Mouse (Mus musculus): ENCODE measurements around the gene Chga.
A peak's percentile ranks its signal among the peaks of the same experiment; 100 is the strongest.

Gene Chga

DNA sequence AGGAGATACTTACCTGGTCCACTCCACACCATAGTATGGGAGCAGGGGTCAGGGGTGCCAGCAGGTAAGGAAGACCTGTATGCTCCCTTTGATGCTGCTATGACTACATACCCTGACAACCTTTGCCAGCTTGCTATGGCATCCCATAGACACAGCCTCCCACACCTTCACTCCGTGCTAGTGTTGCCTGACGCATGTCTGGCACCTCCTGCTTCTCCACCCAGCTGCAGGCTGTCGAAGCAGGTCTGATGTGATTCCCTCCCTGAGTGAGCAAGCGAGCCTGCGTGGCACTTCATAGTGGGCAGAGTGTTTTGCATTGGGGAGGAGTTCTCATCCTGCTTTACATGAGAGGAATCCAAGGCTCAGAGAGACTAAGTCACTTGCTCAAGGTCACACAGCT, 2.6 kb downstream of the Chga start:
- DNase-seq (ENCODE audit: low read depth), result no peak

GRCm38 (mm10) chr12:102565086-102565485, 10.3 kb downstream of the Chga start:
- DNase-seq (ENCODE audit: low read depth), result no peak

DNA sequence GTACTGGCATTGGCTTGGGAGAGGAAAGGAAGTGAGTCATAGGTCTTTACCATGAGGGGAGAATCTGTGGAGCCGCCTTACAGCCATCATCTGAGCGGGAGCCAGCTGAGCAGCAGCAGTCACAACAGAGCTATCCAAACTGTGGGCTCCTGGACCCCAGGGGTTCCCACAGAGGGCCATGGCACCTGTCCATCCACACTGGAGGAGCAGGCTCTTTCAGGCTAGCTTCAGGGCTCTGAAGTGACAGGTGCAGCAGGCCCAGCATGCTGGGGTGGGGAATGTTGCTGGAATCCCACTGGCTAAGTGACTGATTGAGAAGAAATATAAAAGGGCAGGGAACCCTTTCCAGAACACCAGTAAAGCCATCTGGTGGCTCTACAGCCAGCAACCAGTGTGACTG, 12.2 kb downstream of the Chga start:
- DNase-seq (ENCODE audit: low read depth), result peak; percentile 44

- no peak for DNase-seq (ENCODE audit: low read depth)
Observed at GRCm38 (mm10) chr12:102568219-102568618, 13.4 kb downstream of the Chga start.

DNA sequence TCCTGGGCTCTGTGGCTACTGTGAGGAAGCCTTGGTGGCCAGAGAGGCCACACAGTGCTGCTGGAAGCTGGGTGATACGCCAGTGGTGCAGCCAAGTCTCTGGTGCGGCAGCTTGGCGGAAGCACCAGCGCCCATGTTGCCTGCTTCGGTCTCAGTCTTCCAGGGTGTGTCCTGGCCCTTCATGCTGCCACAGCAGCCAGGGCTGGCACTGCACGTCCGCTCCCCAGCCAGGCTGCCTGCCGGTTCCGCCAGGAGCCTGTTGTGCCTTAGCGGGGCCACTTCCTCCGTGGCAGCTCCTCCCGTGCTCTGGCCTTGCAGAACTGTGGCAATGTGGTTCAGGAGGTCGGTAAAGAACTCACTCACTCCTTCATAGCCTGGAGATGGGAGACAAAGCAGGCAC, 15.3 kb downstream of the Chga start:
- no peak for DNase-seq (ENCODE audit: low read depth)

DNA sequence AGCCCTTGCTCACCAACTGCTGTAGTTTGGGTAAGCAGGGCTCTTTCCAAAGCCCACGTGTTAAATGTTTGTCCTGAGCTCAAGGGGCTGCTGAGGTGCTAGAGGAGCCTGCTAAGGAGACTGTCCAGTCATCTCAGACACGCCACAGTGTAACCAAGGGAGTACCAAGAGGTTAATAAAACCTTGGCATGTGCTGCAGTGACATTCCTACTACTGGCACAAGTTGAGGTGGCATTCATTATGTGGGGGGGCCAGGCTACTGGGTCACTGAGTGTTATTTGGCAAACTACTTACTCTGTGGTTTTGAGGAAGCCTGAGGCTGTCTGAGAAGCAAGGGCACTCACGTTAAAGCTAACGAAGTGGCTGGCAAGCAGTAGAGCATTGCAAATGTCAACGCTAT, 16.0 kb downstream of the Chga start:
- DNase-seq (ENCODE audit: low read depth), result no peak

- DNase-seq (ENCODE audit: low read depth), result no peak
Observed at GRCm38 (mm10) chr12:102571666-102572065, 16.9 kb downstream of the Chga start.

GRCm38 (mm10) chr12:102573036-102573435, 18.3 kb downstream of the Chga start:
- DNase-seq (ENCODE audit: low read depth), result no peak

DNA sequence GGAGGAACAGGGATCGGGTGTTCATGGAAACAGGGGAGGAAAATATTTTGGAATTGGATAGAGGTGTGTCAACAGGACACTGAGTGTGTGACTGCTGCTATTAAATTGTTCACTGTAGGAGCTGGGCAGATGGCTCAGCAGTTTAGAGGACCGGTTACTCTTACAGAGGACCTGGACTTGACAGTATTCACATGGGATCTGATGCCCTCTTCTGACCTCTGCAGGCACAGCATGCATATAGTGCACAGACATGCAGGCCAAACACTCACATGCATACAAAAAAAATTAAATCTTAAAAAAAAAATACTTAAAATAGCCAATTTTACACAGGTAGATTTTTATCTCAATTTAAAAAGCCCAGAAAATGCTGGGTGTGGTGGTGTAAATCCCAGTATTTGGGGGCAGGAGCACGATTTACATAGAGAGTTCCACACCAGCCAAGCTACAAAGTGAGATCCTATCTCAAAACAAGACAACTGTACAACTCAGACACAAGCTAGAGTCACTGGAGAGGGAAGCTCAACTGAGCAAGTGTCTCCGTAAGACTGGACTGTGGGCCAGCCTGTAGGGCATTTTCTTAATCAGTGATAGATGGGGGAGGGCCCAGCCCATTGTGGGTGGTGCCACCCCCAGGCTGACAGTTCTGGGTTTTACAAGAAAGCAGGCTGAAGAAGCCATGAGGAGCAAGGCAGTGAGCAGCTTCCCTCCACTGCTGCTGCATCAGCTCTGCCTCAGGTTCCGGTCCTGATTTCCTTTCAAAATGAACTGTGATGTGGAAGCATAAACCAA, 21.0 kb downstream of the Chga start:
- DNase-seq (ENCODE audit: low read depth), result peak; percentile 54

DNA sequence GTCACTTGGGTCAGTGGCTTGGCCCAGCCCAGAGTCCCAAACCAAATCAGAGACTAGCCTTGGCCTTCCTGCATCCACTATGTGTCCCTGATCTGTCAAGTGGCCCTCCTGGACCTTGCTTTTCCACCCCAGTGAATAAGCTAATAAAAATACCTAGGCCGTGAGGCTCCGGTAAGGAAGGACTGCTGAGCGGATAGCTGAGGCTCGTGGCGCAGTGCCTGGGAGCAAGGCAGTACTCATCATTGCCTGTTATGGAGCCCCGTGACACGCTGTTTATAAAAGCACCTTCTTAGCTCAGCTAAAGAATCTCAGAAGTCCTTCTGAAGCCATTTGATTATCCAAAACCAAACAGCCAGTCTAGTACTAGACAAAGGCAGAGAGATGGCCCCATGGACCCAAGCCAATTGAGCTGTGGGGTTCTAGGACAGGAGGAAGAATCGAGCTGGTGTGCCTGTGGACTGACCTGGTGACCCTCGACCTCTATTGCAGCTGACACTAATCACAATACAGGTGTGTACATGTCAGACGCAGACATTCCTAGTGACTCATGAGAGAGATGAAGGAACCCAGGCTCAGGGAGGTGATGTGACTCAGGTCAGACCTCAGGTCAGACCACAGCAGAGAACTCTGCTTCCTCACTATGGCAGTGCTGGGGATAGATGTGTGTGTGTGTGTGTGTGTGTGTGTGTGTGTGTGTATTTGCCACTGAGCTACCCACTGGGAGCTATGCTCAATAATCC, 22.1 kb downstream of the Chga start:
- no peak for DNase-seq (ENCODE audit: low read depth)

- peak; percentile 66 for DNase-seq (ENCODE audit: low read depth)
Observed at GRCm38 (mm10) chr12:102579041-102579440, 24.3 kb downstream of the Chga start.

DNA sequence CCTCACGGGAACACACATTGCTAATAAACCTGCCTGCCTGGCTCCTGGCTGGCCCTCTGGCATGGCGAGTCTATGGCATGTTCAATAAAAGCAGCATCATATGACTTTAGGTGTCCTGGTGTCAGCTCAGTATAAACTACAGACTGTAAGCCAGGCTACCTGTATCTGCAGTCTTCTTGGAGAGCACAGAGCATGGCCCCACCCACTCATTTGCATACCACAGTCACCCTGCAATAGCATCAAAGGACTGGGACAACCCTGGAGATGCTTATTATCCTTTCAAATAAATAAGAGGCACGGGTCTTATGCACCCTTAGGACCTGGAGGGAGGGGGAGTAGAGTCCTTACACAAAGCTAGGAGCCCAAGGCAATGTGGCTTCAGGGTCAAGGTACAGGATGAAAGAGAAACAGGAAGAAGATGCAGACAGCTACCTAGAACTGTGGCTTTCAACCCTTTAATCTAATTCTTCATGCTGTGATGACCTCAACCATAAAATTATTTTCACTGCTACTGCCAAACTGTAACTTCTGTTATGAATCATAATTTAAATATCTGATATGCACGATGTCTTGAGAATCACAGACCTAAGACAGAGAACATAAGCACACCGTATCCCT, 26.9 kb downstream of the Chga start:
- no peak for DNase-seq (ENCODE audit: low read depth)

DNA sequence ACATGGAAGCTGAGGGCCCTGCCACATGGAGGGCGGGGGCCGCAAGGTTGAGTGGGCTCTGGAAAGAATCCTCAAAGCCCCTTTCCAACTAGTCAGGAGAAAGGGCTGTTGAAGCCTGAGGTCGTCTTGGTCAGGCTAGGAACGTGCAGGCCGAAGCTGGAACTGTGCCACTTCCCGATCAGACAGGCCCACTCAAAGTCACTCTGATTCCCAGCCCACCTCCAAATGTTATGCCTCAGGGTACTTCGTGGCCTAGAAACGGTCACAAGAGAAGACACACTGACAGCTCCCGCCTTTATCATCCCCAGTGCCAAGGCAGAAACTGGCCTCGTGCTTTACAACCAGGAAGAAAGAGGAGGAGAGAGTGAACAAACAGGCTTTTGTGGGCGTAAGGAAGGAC, 27.7 kb downstream of the Chga start:
- no peak for DNase-seq (ENCODE audit: low read depth)

DNA sequence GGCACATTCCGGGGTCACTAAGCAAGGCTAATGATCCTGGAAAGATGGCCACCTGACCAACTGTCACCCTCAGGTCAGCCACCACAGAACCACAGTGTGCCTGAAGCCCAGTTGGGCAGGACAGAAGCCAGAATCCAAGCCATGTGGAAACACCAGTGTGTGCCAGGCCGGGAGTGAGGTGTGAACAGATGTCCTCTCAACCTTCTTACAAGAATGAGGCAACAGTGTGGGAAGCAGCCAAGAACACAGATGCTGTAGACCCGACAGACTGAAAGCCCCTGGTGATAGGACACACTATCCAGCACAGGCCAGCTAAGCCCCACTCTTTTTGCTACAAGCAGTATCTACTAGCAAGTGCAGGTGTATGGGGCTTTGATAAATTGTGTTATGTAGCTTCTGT, 30.6 kb downstream of the Chga start:
- DNase-seq (ENCODE audit: low read depth), result no peak

DNA sequence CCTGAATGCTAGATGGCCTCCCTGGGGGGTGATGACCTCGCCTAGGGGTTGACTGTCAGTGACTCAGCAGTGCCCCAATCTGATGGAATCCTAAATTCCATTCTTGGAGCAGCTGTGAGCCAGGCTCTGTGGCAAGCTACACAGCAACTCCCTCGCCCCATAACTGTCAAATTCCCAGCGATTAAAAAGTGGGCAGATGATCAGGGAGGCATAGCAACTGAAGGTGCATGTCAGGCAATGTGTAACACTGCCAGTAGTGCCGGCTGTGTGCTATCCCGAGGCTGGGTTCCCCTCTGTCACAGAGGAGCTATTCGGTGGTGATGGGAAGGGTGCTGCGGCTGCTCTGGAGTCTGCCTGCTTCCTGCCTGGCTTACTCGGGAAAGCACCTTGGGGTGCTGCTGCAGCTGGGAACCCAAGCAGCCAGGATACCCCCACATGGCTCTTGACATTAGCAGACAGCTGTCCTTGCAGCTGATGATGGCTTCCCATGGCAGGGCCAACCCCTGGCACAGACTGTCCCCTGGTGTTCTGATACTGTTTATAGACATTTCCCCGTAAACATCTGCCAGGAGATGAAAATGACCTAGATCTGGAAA, 31.6 kb downstream of the Chga start:
- no peak for DNase-seq (ENCODE audit: low read depth)

GRCm38 (mm10) chr12:102587106-102587505, 32.3 kb downstream of the Chga start:
- no peak for DNase-seq (ENCODE audit: low read depth)

DNA sequence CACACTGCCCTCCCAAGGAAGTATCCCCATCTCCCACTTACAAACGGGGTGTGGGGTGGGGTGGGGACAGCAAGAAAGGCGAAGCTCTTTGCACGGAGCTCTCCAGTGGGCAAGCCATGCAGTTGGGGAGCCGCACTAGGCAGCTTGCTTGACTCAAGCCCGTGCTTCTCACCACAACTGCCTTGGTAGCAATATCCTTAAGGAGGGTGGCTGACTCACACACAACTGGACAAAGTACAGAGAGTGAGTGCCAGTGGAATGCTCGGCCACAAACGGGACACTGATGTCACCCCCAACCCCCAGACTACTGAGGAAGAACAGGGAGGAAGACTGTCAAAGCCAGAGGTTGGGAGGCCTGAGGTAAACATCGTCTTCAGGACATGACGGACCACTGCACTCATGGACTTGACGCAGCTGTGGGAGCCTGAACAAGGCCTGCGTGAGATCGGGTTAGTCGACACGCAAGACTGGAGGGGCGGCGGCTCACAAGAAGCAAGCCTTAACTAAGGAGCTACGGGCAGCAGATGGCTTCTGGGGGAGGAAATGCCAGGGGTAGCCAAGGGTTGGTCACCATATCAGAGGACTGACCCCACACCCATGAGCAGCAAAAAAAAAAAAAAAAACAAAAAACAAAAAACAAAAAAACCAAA, 36.1 kb downstream of the Chga start:
- no peak for DNase-seq (ENCODE audit: low read depth)

GRCm38 (mm10) chr12:102593699-102594098, 38.9 kb downstream of the Chga start:
- no peak for DNase-seq (ENCODE audit: low read depth)

GRCm38 (mm10) chr12:102594627-102595026, 39.9 kb downstream of the Chga start:
- DNase-seq (ENCODE audit: low read depth), result no peak

- DNase-seq (ENCODE audit: low read depth), result peak; percentile 18
Observed at GRCm38 (mm10) chr12:102596410-102596809, 41.6 kb downstream of the Chga start.

DNA sequence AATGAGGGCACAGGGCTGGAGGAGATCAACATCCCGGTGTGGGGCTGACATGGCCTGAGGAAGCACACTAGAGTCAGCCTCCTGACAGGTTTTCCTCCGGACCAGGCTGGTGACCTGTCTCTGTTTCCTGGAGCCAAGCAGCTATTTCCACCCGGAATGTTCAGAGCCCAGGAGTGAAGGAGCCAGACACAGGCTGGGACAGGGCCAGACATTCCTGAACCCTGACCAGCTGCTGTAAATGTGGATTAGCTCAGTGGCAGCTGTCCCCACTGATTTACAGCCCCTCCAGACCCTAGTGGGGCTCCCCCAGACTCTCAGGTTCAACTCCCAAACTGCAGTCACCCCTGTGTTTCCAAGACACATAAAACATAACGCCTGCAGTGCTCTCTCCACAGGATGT, 42.7 kb downstream of the Chga start:
- DNase-seq (ENCODE audit: low read depth), result no peak

DNA sequence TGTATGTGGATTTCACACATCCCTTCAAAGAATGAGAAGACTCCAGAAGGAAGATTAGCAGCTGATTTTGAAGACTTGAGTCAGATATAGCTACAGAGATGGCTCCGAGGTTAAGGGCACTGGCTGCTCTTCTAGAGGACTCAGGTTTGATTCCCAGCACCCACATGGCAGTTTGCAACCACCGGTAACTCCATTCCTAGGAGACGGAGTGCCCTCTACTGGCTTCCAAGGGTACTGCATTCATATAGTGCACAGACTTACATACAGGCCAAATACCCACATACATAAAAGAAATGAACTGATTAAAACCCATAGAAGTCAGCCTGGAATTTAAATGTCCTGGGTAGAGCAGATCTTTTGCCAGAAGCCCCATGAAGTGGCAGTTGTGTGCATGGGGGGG, 43.8 kb downstream of the Chga start:
- DNase-seq (ENCODE audit: low read depth), result no peak

All from 416B (cell line).